Mouse (Mus musculus): ENCODE measurements at regions not wholly inside any gene's neighbourhood (a gene's known extent, or its start where the extent isn't known, plus 50 kb on each side); places are given as distances from the start of the nearest gene placed in this dataset.

- TF ChIP-seq POLR2A (IDR thresholded peaks at IDR 0.05; ENCODE audit: borderline replicate concordance, extremely low read depth, insufficient read depth, insufficient read length, poor library complexity, severe bottlenecking) (no peak), CTCF (IDR thresholded peaks at IDR 0.05; ENCODE audit: borderline replicate concordance, extremely low read depth, insufficient read depth, insufficient read length) (peak; percentile 36; the same call in 1 of the 2 replicates)
Observed at GRCm38 (mm10) chr5:75347774-75348116, 195.7 kb downstream of the Pdgfra start.

All from brain, embryonic 14.5 days (tissue).